Comparison of ENCODE assay signal across 26 mouse cellular contexts in the genomic region with DNA sequence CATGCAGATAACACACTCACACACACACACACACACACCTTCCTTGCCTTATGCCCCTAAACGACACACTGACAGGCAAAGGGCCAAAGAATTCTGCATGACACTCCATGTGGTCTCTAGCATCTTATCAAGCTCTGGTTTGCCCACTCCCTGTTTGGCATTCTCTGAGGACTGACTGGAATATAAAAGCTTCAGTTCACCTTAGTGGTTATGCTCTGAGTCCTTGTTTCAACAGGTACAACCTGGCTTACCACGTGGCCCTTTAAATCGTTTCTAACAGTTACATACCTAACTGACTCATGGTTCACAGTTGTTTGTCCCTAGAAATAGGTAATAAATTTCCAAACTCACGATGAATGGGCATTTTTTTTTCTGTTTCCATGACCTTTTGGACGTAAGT.
DNase-seq lines count a peak whose midpoint lies in the region; ATAC-seq and TF ChIP-seq lines count a peak whose summit lies in the region.
"Had no signal": no experiment of that assay in that cellular context is flagged by ENCODE, and none has a peak within 500 bp of the region (broad histone marks: within the 10 kb centered on the region; RNA-seq: fewer than 3 reads in every experiment).

No protein-coding gene starts in this region.

- TF ChIP-seq POLR2A in small intestine, adult 2 months (IDR thresholded peaks at IDR 0.05; ENCODE audit: low read depth, low read length): no peak

- no peak for TF ChIP-seq CTCF in small intestine, adult 2 months (IDR thresholded peaks at IDR 0.05; ENCODE audit: extremely low read depth, insufficient read length, insufficient replicate concordance, low read depth, low read length)
- no peak for TF ChIP-seq CTCF in stomach, postnatal 0 days (IDR thresholded peaks at IDR 0.05; ENCODE audit: low read depth)

- no peak for DNase-seq in lung, postnatal 36 days
- peak; percentile 17 to 21 for DNase-seq in urinary bladder, postnatal 36 days (ENCODE audit: low spot score in 2 of 2)
- DNase-seq in urinary bladder, postnatal 10 days (ENCODE audit: low spot score): no peak
- peak; percentile 16 for DNase-seq in stomach, postnatal 0 days (ENCODE audit: low spot score)
- no peak for DNase-seq in adrenal gland, postnatal 14 days
- no peak for DNase-seq in right cerebral cortex, postnatal 36 days (ENCODE audit: low spot score in 2 of 2)
- DNase-seq: adrenal gland, postnatal 10 days; B cell, adult 2 months; cerebellum, adult 11 months; cerebellum, adult 2 months; cerebellum, adult 9-11 months; cerebellum, postnatal 25 days; forebrain, postnatal 0 days; gastrocnemius, adult 2 months; gastrocnemius, postnatal 14 days; heart, adult 11 months had no signal

- peak overlapping the region; percentile 4; the same call in 1 of the 2 replicates for H3K27ac ChIP-seq in lung, embryonic 15.5 days
- H3K27ac ChIP-seq in small intestine, adult 2 months (ENCODE audit: insufficient read depth, low read depth, low read length): peak overlapping the region; percentile 76
- peak overlapping the region; percentile 63 for H3K27ac ChIP-seq in stomach, postnatal 0 days (replicated peaks)
- H3K27ac ChIP-seq: embryonic facial prominence, embryonic 12.5 days; embryonic facial prominence, embryonic 15.5 days; gastrocnemius, adult 2 months; hindbrain, embryonic 12.5 days had no signal

- no peaks in the 10 kb centered on the region for H3K36me3 ChIP-seq in lung, embryonic 15.5 days
- H3K36me3 ChIP-seq in small intestine, adult 2 months (ENCODE audit: control insufficient read depth, insufficient read depth, low read length): no peaks in the 10 kb centered on the region
- H3K36me3 ChIP-seq in stomach, postnatal 0 days (ENCODE audit: control insufficient read depth, insufficient read depth, low read length): no peaks in the 10 kb centered on the region
- H3K36me3 ChIP-seq: embryonic facial prominence, embryonic 12.5 days; embryonic facial prominence, embryonic 15.5 days; G1E; hindbrain, embryonic 12.5 days had no signal

- no peak for ATAC-seq in lung, embryonic 15.5 days (ENCODE audit: borderline replicate concordance, extremely low read depth, low FRiP score, low TSS enrichment)
- ATAC-seq in stomach, postnatal 0 days (ENCODE audit: low FRiP score, low TSS enrichment): peak; percentile 63
- ATAC-seq: forebrain, embryonic 14.5 days; forebrain, postnatal 0 days; Patski had no signal

- H3K4me1 ChIP-seq in lung, embryonic 15.5 days: peaks cover 4% of the 10 kb centered on the region; the same call in 1 of the 2 replicates
- H3K4me1 ChIP-seq in small intestine, adult 2 months (ENCODE audit: control insufficient read depth, insufficient read depth, insufficient read length, low read length): peaks cover 9% of the 10 kb centered on the region; the same call in 1 of the 2 replicates
- no peaks in the 10 kb centered on the region for H3K4me1 ChIP-seq in stomach, postnatal 0 days (replicated peaks; ENCODE audit: control insufficient read depth, insufficient read depth)
- H3K4me1 ChIP-seq: embryonic facial prominence, embryonic 12.5 days; embryonic facial prominence, embryonic 15.5 days; hindbrain, embryonic 12.5 days had no signal

- 37% methylated on average over 5 of the region's 5 CpGs for WGBS in lung, embryonic 15.5 days
- 27% methylated on average over 5 of the region's 5 CpGs for WGBS in small intestine, adult 2 months
- WGBS in stomach, postnatal 0 days: 39% methylated on average over 5 of the region's 5 CpGs

- no peak overlapping the region for H3K9ac ChIP-seq in lung, embryonic 15.5 days
- no peak overlapping the region for H3K9ac ChIP-seq in stomach, postnatal 0 days (ENCODE audit: low read length)
- H3K9ac ChIP-seq: embryonic facial prominence, embryonic 12.5 days; embryonic facial prominence, embryonic 15.5 days; forebrain, postnatal 0 days; hindbrain, embryonic 12.5 days had no signal

- TF ChIP-seq EP300 in stomach, postnatal 0 days (optimal IDR thresholded peaks at IDR 0.05): no peak

- no peaks in the 10 kb centered on the region for H3K27me3 ChIP-seq in lung, embryonic 15.5 days
- H3K27me3 ChIP-seq in small intestine, adult 2 months (ENCODE audit: control insufficient read depth, insufficient read depth, low read length): no peaks in the 10 kb centered on the region
- no peaks in the 10 kb centered on the region for H3K27me3 ChIP-seq in stomach, postnatal 0 days (ENCODE audit: control insufficient read depth, insufficient read depth, low read length)
- H3K27me3 ChIP-seq: CH12.LX; embryonic facial prominence, embryonic 12.5 days; embryonic facial prominence, embryonic 15.5 days; hindbrain, embryonic 12.5 days had no signal

- H3K4me2 ChIP-seq in lung, embryonic 15.5 days: no peak overlapping the region
- no peak overlapping the region for H3K4me2 ChIP-seq in stomach, postnatal 0 days (replicated peaks; ENCODE audit: low read depth)
- H3K4me2 ChIP-seq: embryonic facial prominence, embryonic 12.5 days; embryonic facial prominence, embryonic 15.5 days; heart, embryonic 11.5 days; hindbrain, embryonic 12.5 days had no signal

- H3K4me3 ChIP-seq in lung, embryonic 15.5 days: no peak overlapping the region
- no peak overlapping the region for H3K4me3 ChIP-seq in small intestine, adult 2 months (ENCODE audit: low read depth, low read length)
- H3K4me3 ChIP-seq in stomach, postnatal 0 days (ENCODE audit: low read depth, low read length): no peak overlapping the region
- H3K4me3 ChIP-seq: embryonic facial prominence, embryonic 12.5 days; embryonic facial prominence, embryonic 15.5 days; gastrocnemius, adult 2 months; hindbrain, embryonic 12.5 days had no signal

- no peaks in the 10 kb centered on the region for H3K9me3 ChIP-seq in lung, embryonic 15.5 days
- H3K9me3 ChIP-seq in stomach, postnatal 0 days (ENCODE audit: control insufficient read depth, low read length): no peaks in the 10 kb centered on the region
- H3K9me3 ChIP-seq: embryonic facial prominence, embryonic 12.5 days; embryonic facial prominence, embryonic 15.5 days; hindbrain, embryonic 12.5 days had no signal

Comparison
In these comparisons a context has a peak if more than half of its experiments do, and no peak if none do; other contexts are left out.
1. DNase-seq: peak in urinary bladder, postnatal 36 days (2 of 2) and stomach, postnatal 0 days (single experiment); none in lung, postnatal 36 days (single experiment), urinary bladder, postnatal 10 days (single experiment), adrenal gland, postnatal 14 days (single experiment) and right cerebral cortex, postnatal 36 days (0 of 2).
2. H3K27ac ChIP-seq: peak in every context shown above with its lines; median percentile 76 in small intestine, adult 2 months; 63 in stomach, postnatal 0 days; 4 in lung, embryonic 15.5 days.